Mouse (Mus musculus) heart, adult 9 months (tissue): Measurements from ENCODE around the gene Mcrip1.
"Not testable (repeated sequence)": the region's sequence is repeated elsewhere in the genome, so short reads cannot be mapped to it uniquely, and the experiment has no call there.

Experiments
- DNase-seq, 2 experiments: peaks; one replicate each; pipeline ENCODE4 v3.0.0; 2022; ENCODE audit warnings: low spot score in 2 of 2

Gene Mcrip1

DNA sequence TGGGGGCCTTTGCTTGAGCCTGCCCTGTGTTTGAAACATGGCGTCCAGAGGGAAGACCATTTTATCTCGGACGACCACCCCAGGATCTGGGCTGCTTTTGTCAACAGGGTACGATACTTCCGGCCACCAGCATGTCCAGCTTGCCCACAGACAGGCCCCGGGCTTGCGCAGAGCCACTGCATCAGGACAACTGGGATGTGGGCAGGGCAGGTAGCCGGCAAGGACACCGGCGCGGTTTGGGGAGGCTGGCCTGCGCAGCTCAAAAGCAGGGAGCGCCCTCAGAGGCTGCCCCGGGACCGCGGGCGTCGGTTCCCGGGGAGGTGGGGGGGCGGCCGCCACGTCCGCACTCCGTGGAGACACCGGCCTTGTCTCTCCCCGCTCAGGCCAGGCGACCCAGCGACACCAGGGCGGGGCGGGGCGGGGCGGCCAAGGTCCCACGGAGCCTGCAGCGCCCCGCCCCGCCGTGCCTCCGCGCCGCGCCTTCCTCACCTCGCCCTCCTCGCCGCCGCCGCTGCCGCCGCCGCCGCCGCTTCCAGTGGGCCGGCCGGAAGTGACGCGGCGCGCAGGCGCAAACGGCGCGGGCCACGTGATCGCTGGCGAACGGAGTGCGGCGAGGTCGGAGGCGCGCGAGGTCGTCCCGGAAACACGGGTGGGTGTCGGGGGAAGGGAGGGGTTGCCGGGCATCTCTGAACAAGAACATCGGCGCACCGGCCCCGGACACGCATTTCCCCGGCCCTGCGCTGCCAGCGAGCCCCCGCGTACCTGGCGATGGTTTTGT, at the start of gene Mcrip1:
Mcrip1 (minus strand) TSS at position 560 of the 778 bp plus-strand sequence.
- DNase-seq = peak; percentile 91 to 93

DNA sequence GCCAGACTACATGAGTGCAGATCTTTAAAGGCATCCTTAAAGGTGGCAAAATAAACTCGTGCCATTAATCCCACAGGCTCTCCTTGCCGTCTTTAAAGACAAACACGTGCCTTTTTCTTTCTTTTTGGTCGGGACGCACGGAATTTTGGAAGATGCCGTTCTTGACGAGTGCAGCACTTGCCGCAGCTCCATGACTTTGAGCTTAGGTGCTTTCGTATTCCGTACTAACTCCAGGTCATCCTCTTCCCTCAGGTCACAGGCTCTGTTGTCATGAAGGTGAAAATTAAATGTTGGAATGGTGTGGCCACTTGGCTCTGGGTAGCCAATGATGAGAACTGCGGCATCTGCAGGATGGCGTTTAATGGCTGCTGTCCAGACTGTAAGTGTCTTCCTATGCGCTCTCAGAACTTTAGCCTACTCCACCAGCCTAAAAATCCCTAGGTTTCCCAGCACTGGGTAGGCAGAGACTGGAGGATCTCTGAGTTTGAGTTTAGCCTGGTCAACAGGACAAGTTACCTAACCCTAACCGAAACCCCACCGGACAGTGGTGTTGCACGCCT, 49.5 kb upstream of the Mcrip1 start:
- DNase-seq = no peak

DNA sequence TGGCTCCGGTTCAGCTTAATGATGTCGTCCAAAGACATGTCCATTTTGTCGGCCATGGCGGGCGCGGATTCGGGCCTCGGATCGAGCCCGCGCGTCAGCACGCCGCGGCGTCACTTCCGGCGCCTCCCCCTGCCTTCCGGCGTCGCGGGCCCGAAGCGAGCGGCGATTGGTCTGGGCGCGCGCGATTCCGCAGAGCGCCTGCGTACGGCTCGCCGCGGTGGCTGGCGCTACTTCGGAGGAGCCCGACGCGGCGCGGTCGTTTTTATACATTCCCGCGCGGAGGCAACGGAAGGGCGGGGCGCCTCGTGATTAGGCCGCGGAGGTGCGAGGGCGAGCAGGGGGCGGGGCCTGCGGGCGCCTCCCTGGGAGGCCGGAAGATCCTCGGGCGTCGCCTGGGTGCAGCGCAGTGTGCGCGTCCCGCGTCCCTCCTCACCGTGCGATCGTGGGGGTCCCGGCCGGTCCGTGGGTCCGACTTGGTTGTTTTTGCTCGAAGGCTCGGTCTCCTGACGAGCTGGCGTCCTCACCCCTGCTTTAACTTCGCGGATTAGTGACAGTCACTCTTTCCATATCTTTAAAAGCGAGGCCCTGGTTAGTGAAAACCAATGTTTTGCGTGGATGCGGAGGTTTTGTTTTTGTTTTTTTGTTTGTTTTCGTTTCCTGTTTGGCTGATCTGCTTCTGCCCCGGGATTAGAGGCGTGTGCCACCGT, 48.9 kb upstream of the Mcrip1 start, which contains the start of the genes Alyref and Anapc11:
Alyref (minus strand) TSS at position 83 of the 707 bp plus-strand sequence.
Anapc11 (plus strand) TSS at position 139 of the 707 bp plus-strand sequence.
- DNase-seq = peak; percentile 91 to 92

DNA sequence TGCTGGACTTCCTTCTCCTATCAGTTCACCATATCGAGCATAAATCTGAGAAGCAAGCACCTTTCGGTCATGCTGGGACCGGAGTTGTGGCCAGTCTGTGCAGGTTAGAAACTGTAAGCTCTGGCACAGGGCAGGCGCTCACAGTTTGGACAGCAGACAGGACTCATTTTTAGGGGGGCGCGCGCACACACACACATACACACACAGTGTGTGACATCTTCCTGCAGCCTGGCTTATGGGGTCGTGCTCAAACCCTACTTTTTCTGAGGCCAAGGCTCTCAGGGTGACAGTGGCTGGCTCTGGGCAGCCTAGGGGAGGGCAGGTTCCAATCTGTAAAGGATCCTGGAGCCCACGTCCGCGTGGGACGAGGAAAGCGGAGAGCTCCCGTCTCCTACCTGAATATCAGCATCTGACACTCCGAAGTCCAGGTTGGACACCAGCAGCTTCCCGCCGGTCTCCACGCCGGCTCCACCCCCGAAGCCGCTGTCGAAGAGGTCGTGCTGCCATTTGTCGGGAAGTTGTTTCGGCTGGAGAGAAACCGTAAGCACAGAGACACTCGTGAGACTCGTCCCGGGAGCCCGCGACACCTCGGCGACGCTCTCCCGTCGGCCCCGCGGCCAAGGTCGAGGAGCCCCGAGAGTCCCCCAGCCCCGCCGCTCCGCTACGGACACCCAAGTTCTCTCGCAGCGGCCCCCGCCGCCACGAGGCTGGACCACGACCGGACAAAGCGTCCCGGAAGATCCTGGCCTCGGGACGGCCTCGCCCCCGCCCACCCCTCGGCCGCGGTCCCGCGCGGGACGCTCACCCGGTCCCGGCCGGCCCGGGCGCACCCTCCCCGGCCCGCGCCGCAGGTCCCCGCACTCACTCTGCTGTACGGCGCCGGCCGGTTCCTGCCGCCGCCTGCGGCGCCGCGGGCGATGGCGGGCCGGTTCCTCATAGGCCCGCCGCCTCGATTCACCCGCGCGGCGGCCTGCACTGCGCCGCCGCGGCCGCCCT, 48.0 kb upstream of the Mcrip1 start:
- no peak for DNase-seq

DNA sequence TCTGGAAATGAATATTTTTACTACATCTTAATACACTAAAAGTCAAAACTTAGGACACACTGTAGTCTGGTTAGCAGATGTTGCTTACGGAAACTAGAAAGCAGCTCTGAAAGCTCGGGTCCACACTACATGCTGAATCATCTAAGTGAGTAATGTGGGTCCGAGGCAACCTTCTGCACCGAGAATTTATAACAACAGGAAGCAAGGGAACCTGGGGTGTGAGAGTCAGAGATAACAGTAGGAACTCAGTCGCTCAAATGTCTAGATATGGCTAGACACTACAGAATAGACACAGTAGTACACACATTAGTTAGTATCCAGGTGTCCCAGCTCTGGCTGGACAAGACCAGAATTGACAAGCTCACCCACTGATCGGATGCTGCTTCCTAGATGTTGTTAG, 39.0 kb upstream of the Mcrip1 start:
- no peak for DNase-seq

DNA sequence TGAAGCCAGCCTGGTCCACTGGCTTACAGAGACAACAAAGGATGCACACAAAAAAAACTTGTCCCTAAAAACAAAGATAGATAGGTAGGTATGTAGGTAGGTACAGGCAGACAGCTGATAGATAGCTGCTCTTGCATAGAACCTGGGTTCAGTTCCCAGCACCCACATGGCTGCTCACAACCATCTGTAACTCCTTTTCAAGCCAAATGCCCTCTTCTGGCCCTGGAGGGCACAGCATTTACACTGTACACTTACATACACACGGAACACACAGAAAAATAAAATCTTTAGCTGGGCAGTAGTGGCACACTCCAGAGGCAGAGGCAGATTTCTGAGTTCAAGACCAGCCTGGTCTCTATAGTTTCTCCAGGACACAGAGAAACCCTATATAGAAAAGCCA, 34.4 kb upstream of the Mcrip1 start:
- no peak for DNase-seq

DNA sequence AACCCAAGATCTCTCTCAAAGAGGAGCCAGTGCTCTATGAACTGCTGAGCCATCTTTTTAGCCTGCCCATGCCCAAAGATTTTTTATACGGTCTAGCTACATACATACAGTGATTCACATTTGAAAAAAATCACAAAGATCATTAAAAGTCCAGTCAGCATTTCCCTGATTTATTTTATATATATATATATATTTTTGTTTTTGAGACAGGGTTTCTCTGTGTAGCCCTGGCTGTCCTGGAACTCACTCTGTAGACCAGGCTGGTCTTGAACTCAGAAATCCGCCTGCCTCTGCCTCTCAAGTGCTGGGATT, 33.4 kb upstream of the Mcrip1 start:
- not testable (repeated sequence) for DNase-seq

DNA sequence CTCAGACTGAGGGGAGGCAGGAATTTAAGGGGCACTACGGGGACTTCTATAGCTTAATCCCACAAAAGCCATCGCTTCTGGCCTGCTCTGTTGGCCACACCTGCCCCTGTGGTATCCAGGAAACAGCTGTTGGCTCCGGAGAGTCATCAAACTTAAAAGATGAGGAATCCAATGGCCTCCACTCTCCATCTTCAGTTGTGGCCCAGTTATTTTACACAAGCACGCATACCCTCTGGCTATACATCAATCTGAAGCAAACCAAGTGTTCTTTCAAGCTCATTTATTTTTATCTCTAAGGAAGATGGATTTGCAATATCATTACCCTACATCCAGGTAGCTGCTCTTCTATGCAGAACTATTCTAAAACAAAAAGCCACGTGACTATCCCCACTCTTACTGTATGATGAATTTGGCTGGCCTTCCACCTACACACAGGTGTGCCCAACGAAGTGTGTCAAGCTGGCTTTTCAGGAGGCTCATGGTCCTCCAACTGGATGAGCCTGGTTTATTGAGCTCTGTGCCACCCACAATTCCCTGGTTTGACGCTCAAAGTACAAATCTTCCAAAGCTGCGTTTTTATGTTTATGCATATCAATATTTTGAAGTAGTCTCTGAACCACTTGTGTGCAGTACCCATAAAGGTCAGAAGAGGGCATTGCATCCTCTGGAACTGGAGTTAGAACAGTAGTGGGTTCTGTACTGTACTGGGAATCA, 32.9 kb upstream of the Mcrip1 start:
- no peak for DNase-seq

DNA sequence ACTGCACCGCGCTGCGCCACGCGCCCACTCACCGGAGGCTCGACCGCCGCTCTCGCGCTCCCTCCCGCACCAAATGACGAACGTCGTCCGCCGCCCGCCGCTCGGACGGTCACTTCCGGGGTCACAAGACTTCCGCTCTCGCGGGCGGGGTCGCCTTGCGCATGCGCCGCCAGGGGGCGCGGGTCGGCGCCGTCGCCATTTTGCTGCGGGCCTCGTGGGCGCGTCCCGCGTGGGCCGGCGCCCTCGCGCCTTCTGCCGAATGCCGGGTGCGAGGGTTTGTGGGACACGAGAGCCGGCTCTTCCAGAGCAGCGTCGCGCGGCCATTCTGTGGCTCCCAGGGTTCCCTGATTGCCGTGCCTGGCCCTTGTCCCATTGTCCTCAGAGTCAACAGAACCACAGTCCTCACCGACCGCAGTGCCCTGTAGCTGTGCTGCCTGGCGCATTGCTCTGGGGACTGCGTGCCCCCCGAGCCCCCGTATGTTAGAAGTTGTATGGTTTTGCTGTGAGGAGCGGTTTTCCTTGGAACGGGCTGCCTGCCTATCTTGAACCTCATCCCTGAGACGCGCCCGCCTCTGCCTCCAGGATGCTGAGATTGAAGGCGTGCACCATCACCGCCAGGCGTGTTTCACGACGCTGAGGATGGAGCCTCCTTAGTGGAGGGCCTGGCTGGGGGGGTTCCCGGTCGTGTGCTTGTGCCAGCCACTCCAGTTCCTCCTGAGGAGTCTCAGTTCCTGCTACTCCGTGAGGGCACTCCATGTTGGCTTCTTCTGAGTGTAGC, 32.2 kb upstream of the Mcrip1 start, which contains the start of gene Arhgdia:
Arhgdia (minus strand) TSS at position 135 of the 778 bp plus-strand sequence.
- DNase-seq = peak; percentile 89 to 90

DNA sequence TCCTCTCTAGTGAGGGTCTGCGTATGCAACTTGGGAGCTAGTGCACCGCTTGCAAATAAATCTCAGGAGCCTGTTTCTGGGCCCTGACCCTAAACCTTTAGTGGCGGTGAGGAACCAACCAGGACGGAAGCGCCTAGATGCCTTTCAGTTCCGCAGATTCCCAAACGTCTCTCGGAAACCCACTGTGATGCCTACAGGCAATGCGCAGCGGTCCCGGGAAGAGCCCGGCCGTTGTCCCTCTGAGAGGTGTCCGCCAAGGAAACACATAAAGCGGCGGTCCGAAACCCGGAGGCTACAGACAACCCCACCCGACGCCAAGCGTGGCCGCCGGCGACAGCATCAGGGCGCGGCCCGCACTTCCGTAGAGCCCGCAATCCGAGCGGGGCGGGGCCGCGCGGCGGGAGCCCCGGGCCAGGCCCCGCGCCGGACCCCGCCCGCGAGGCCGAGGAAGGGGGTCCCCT, 31.4 kb upstream of the Mcrip1 start:
- peak; percentile 36 to 42 for DNase-seq

DNA sequence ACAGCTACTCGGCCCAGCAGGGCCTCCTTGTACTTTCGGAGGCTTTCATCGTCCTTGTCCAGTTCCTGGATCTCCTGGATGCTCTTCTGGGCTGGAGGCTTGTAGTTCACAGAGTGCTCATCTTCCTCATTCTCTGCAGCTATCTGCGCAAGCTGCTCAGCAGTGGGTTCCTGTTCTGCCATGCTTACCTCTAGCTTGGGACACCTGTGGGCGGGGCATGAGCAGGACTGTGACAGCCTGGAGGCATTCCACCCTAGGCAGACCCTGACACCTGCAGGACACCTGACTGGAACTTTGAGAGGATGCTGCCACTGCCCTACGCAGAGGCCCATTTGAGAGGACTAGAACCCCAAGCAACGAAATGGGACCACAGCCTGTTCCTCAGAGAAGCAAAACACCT, 30.7 kb upstream of the Mcrip1 start:
- DNase-seq = no peak

DNA sequence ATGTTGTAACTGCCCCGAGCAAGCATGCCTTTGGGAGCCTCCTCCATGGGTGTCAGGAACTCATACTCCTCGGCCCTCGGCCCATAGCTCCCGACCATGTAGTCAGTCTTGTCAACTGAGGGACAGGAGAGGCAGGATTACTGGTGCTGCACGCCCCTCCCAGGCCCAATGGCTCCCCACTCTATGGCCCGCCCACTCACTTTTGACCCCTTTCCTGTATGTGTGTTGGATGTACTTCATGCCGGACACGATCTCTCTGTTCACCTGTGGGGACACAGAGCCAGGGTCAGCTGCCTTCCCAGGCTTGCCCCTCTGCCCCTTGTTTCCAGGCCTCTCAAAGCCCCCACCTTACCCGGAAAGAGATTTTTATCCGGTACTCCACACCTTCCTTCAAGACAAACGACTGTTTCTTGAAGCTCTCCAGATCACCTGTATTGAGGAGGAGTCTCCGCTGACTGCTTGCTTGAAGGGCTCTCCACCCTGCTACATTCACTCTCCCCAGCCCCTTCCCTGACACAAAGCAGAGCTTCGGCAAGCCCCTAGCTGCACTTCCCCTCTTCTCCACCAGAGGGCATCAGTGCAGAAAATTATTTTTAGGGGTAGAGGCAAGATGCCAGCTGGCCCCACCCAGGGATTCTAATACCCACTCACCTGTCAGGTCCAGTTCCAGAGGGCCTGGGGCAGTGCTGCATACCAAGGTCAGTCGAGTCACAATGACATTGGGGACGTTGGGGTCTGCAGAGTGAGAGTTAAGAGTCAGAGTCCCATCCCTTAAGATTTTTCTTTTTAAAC, 30.0 kb upstream of the Mcrip1 start:
- peak; percentile 53 to 67 for DNase-seq

DNA sequence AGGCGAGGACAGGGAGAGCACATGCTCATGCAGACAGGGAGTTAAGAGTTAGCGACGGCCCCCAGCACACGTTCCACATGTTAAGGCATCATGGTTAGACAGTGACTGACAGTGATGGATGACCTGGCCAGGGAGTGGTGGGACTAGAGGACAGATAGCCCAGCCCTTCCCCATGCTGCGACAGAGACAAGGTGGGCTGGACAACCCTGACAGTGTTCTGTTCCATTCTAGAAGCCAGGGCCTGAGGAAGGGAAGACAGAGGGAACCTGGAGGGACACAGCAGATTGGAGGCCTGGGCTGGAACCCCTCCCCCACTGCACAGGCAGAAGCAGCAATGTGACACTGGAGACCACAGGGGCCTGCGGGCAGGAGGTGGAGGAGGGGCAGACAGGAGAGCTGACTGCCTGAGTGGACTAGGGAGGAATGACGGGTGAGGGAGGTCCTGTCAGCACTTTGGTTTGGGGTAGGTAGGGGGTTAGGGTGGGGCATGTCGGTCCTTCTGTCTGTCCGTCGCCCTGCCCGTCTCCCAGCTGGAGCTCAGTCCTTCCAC, 29.2 kb upstream of the Mcrip1 start:
- no peak for DNase-seq

DNA sequence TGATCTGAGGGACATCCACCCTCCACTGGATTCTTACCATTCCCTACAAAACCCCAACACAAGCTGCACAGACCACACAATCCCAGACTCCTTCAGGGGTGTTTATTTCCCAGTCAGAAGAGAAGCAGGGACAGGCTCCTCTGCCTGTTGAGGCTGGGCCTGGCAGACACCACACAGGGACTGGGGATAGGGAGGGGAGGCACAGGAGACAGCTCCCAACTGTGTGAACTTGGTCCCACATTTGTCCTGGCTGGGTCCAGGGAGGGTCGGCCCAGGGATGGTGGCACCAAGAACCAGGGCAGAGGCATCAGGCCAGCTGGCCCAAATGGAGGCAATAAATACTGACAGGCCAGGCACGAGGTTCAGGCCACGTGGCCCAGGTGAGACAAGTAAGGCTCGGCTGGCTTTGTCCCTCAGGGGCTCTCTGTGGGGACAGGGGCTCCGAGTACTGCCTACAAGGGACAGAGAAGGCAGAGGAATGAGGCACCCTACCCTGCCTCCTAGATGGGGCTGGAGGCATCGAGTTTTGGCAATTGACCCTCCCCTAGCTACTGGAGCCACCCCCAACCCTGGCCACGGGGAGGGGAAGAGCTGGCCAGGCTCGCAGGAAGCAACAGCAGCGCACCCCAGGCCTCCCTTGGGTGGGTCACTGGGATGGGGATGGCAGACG, 28.6 kb upstream of the Mcrip1 start:
- no peak for DNase-seq

DNA sequence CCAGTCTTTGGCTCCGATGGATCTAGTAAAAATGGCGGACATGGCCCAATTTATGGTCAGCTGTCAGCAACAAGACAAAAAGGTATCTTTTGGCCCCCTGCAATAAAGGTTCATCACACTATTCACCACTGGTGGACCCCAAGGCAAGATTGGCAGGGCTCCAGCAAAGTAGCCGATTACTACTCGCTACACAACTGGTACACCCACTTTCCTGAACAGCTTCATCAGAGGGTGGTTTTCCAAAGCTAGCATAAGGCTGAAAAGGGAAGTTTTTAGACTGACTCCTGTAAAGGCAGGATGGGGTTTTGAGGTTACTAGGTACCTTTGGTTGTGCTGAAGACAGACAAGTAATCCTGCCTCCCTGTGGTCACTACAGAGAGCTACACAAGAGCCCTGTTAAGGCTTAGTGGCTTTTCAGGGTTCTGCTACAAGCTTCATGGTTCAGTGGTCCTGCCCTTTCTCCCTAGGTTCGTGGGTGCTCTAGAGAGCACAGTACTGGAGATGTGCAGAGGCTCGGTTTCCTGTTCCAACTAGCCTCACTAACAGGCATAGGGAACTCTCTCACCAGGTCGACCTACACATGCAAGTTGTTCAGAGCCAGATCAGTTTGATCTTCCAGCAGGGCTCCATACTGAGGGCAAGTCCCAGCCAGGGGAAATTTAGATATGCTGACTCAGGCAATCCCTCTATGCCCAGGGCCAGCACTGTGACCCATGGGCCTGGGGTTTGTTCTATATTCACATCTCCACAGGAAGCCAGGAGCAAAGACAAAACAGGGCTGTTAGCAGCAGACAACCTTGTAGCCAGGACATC, 27.9 kb upstream of the Mcrip1 start:
- no peak for DNase-seq

DNA sequence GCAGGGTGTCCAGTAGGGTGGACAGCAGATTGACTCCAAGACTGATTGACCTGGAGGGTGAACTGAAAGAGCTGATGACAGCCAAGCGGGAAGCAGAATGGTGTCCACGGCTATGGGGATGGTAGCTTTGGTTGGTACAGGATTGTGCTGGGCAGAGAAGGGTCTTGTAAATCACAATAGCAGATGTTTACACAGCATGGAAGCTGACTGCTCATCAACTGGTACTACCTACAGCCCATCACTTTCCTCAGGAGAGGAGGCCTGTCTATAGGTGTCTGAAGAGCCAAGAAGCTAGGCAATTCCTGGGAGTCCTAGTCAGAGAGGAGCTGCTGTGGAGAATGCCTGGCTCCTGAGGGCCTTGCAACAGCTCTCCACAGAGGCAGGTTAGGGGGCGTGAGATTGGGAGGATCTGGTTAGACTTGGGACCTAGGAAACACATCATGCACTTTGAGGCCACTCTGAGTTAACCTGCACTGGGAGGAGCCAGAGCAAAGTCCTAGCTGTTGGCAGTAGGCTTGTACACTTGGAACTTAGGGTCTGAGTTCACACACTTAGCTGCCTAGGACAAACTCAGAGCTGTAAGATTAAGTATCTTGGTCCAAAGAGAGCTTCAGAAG, 26.9 kb upstream of the Mcrip1 start:
- no peak for DNase-seq

DNA sequence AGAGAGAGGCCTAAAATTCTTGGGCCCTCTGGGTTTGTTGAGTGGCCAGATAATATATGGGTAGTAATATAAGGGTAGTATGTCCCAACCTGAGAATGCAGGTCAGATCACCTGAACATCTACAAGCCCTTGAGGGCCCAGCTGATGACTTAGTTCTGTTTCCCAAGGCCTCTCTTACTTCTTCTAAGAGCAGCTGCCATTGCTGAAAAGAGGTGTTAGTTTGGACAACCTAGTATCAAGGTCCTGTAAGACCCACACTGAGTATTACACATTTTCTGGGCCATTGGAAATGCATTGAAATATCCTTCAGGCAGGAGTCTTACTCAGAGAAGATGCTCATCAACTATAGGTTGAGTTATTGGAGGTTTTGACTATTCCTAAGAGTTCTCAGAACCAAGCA, 26.4 kb upstream of the Mcrip1 start:
- DNase-seq = no peak
